In genomic region chr14:122821002-122821401, GRCm38 (mm10) we compare ENCODE assay signal across 18 mouse cellular contexts.
"Had no signal": no experiment of that assay in that cellular context is flagged by ENCODE, and none has a peak within 500 bp of the region (broad histone marks: within the 10 kb centered on the region; RNA-seq: fewer than 3 reads in every experiment).

No protein-coding gene starts in this region.

- H3K9me3 ChIP-seq: liver, embryonic 13.5 days; midbrain, embryonic 15.5 days had no signal

- H3K4me3 ChIP-seq: layer of hippocampus, adult 2 months; liver, embryonic 13.5 days; midbrain, embryonic 15.5 days; myocyte had no signal

- ATAC-seq: intestine, postnatal 0 days; midbrain, embryonic 15.5 days had no signal

- H3K4me1 ChIP-seq: liver, embryonic 13.5 days; midbrain, embryonic 15.5 days had no signal

- H3K27me3 ChIP-seq: liver, embryonic 13.5 days; midbrain, embryonic 15.5 days had no signal

- H3K4me2 ChIP-seq: liver, embryonic 13.5 days; midbrain, embryonic 11.5 days; midbrain, embryonic 15.5 days had no signal

- DNase-seq: kidney, adult 2 months; kidney, postnatal 25 days; layer of hippocampus, adult 9-11 months; liver, embryonic 13.5 days; lung, adult 2 months; lung, postnatal 14 days; lung, postnatal 4 days; right cerebral cortex, postnatal 4 days; thymus, adult 2 months; thymus, postnatal 14 days; thymus, postnatal 4 days had no signal

- H3K9ac ChIP-seq: liver, embryonic 13.5 days; midbrain, embryonic 15.5 days had no signal

- H3K27ac ChIP-seq: kidney, postnatal 0 days; layer of hippocampus, adult 2 months; liver, embryonic 13.5 days; midbrain, embryonic 15.5 days; stomach, postnatal 0 days had no signal

- H3K36me3 ChIP-seq: liver, embryonic 13.5 days; midbrain, embryonic 15.5 days had no signal
